Mouse (Mus musculus) megakaryocyte progenitor cell, adult 5-6 weeks (primary cell): ENCODE results near the gene St3gal5. TPM values are rescaled to one million over a fixed set of nuclear protein-coding genes. Genes with fewer than 3 reads are reported as not detected.

Source experiments
- ATAC-seq: replicated peaks from 2 replicates; pipeline ENCODE4 v1.8.0; 2016; ENCODE audit warnings: mild to moderate bottlenecking, moderate TSS enrichment, inconsistent platforms; ENCODE audit not compliant: poor library complexity
- total RNA-seq, 2 experiments: library from RNA; stranded (forward) in 1 of 2; stranded (reverse) in 1 of 2; fragments of 157-497, 149-512 nt in 1 of 2; fragments of 200-1000 nt in 1 of 2; gene quantifications; 2 replicates each; pipeline versions ENCODE4 v1.2.3 to v1.2.4; 2015 to 2017

St3gal5 gene
- total RNA-seq, 2 experiments from 2014 or later = 10.1 to 14.6 TPM

DNA sequence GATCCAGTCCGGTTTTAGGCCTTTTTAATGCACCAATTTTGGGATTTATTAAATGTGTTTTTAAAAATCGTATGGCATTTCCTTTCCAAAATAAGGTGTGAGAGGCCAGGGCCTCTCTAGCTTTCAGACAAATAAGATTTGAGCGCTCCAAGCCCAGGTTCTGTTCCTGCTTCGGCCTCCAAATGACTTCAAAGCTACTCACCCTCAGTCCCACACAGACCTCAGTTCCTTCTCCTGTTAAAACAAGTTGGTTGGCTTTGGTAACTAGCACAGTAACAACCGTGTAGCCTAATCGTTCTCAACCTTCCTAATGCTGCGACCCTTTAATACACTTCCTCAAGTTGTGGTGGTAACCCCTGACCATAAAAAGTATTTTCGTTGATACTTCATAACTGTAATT lies 723 bp upstream of the St3gal5 start:
- no peak for ATAC-seq

DNA sequence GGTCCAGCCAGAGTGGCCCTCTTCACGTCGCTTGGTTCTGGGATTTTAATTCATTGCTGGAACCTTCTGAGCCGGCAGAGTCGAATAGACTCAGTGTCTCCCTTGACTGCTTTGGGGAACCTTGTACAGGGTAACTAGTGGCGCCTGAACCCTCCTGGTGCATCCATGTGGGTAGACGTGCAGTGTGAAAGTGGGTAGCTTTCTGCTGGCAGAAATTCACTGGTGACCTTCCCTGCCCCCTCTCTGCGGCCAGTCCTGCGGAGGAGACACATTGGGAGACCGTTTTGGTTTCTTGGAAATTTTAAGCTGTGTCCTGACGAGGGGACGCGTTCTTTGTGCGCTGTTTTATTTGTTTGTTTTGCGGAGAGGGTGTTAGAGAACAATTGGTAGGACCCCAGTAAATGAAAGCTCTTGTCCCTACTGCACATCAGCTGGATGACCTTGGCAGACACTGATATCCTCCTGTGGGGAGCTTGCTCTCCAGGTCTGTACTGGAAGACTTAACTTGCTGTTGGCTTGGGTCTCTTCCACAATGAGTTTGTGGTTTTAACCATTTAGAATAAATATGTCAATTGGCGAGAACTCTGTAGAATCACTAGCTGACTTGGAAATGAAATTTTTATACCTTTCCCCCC lies 746 bp downstream of the St3gal5 start:
- ATAC-seq = no peak

DNA sequence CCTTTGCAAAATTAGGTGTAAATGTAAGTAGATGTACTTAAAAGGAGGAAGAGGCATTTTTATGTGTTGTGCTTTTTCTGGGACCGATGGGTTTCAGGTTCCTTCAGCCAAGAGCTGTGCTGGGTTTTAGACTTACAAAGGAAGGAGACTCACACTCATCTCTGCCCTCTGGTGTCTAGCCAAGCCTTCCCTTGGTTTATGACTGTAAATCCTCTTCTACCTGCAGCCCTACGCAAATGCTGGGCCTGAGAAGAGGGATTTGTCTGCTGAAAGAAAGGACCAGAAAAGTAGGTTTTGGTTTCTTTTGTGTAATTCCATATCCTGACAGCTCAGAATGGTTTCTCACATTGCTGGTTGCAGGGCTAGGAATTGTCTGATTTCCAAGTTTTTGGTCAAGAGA lies 1.3 kb downstream of the St3gal5 start:
- ATAC-seq = no peak

DNA sequence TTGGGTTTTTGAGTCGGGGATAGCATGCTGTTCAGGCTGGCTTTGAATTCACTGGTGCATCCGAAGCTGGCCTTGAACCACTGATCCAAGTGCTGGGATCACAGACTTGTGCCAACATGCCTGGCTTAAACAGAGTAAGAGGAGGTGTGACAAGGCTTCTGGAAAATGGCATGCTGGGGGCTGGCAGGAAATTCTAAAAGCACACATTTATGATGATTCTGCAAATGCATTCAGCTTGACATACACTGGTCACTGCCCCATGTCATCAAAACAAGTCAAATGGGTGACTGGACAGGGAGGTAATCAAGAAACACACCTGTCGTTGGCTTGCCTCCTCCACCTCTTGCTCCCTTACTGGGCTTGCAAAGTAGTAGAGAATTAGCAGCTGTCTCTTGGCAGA lies 1.9 kb downstream of the St3gal5 start:
- ATAC-seq = no peak

DNA sequence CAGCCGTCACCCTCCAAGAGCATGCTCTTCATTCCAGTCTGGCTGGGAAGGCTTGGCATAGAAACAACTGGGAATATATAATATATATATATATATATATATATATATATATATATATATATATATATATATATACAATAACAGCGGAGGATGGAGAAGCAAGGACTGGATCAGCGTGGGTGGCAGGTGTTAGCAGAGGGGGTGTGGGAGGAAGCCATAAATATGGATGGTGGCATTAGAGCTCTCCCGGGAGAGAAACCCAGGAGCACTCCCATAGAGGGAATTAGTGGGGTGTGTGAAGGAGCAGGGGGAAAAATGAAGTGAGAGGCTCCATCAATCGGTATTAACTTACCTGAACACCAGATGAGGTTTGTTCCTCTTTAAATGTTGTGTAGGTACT lies 2.8 kb downstream of the St3gal5 start:
- ATAC-seq = no peak

DNA sequence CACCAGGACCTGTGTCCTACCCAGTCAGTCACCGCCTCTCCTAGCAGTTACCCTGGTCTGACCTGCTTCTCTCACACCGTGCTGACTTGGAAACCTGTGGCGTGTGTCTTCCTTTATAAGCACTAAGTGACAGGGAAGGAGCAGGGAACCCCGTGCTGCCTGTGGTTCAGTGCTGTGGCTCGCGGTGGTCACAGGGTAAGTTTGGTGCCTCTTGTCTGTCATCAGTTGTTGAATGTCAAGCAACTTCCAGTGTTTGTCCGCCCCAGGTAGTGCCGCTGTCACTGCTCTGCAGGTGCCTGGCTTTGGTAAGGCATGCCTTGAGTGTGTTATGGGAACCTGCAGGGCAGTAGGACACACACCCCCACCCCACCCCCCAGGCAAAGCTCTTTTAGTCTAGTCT lies 3.5 kb downstream of the St3gal5 start:
- ATAC-seq = no peak

DNA sequence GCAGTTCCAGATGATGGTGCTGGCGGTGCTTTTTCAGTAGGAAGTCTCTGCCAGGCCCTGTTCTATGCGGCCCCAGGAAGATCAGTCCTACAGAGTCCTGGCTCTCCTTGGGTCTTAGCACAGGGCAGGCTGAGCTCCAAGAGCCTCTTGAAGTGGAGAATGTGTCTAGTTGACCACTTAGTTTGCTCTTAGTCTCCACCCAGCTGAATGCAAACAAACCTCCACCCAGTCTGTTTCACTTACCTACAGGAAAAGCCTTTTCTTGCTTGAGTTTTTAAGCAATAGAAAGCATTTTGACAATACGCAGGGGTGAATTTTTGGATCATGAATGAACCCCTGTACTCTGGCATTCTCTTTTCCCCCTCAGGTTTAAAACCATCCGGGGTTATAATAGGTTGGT lies 4.0 kb downstream of the St3gal5 start:
- ATAC-seq = no peak

DNA sequence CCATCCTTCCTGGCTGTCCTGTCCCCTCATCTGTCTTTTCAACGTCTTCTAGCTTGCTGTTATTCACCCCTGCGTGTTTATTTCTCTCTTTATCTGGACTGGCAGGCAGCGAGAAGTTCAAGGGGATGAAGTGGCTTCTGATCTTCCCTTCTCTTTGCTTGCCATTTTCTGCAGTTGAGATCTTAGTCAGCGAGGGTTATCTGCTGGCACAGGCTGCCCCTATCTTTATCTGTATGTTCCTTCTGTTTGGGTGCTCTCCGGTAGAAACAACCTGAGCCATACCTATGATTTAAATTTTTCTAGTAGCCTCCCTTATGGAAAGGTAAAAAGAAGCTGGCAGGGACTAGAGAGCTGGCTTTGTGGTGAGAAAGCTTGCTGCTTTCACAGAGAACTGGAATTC lies 4.7 kb downstream of the St3gal5 start:
- ATAC-seq = peak; percentile 44

DNA sequence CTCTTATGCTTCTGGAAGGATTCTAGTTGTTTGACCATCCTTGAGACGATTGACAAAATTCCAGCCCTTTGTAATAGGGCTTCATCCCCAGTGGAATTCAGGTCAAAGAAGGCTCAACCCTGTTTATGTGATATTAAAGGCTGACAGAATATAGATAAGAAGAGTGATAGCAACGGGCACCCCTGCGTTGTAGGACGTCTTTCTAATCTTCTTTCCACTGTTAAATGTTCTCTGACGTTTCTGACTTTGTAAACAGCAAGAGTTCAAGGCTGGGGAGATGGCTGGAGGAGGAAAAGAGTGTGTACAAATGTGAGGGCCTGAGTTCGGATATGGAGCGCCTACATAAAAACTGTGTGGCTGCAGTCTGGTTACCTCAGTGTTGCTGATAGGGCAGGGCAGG lies 7.1 kb downstream of the St3gal5 start:
- peak; percentile 13 for ATAC-seq

DNA sequence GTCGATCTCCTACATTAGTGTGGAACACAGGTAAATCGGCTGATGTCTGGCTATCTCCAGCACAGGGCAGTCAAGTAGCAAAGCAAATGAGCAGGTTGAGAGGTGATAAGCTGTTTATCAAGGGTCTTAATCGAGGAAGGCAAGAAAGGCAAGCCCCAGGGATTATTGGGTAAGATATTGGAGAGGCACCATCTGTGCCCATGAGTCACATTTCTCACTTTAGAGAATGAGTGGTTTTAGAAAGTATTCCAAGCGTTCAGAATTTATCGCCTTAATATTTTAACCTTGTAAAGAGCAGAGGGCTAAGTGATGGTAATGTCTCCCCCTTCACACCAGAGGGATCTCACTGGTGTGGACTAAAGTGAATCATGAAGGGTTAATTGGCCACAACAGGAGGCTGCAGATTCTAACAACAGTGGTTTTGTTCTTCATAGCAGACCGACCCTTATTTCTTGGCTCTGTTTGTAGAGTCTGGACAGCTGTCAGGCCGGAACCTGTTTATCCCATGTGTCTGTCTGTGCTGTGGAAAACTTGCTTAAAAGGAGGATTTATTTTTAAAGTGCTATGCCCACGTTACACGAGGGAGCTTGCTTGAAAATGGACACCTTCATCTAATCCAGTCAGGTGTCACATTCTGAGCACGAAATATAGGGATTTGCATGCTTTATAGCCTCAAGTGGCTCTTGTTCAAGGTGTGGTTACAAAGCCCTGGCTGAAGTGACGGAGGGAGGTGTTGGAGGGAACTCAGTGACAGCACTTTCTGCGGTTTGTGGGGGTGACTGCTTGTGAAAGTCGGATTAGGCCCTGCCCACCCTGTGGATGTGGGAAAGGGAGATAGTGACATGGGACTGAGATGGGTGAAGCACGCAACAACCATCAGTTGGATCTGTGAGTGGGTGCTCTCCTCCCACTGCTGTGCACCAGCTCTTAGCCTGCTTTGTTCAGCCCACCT lies 11.8 kb downstream of the St3gal5 start:
- ATAC-seq = peak; percentile 80

DNA sequence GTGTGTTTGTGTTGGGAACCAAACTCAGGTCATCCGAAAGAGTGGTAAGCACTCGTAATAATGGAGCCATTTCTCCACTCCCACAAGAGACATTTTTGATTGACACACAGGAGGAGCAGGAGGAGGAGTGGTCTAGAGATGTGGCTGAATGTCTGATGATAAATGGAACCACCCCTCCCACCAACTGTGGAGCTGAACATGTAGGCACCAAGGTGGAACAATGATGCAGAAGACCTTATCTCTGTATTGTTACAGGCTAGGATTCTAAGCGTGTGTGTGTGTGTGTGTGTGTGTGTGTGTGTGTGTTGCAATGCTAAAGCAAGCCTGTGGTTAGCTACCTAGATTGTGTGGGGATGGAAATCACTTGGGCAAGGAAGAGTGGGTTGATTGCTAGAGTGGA lies 13.2 kb downstream of the St3gal5 start:
- ATAC-seq = peak; percentile 66

DNA sequence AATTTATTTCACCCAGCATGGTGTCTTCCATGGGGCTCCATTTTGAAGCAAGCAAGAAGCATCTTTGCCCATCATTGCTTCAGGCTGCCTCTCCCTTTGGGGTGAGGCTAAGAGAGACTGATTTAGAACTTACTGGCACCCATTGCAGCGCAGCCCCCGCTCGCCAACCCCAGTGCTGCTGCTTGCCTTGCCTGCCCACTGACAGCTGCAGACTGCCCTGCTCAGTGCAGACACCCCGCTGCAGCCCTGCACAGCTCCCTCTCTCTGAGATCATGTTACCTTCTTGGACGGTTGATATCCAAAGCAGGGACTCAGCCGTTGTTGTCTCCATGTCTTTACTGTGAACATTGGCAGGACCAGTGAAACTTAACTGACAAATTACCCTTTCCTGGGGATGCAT lies 15.2 kb downstream of the St3gal5 start:
- ATAC-seq = no peak

DNA sequence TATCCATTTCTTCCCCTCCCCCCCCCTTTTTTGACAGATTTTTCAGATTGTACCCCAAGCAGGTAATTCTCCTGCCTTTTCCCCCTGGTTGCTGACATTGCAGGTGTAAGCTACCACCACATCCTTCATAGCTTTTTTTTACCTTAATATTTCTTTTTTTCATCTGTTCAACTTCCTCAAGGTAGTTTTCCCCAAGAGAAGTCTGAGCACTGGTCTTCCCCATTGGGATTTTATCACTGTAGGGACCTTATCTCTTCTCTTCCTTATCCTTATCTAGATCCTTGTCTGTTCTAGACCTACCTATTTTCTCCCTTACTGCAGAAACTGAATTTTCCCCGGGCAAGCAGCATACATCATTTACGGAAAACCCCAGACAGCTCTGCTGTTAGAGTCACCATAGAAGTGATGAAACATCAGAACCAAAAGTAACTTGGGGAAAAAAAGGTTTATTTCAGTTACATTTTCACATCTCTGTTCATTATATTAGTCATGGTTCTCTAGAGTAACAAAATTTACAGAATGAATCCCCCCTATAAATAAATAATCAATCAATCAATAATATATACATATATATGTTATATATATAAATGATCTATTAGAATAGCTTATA lies 15.8 kb downstream of the St3gal5 start:
- no peak for ATAC-seq

DNA sequence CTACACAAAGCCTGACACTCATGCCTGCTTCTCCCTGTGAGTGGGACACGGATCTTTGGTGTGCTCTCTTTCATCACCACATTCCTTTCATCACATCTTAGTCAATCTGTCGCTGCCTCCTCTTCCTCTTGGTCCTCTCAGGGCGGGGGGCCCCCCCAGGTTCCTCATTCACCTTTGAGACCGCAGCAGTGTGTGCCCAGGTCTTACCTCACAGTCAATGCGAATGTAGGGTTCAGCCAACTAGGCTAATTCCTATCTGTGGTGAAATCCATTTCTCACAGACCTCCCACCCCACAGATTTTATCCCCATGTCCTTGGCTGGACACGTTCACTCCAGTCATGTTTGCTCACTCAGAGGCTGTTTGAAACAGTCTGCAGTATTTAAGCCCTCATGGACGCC lies 17.5 kb downstream of the St3gal5 start:
- ATAC-seq = peak; percentile 43

DNA sequence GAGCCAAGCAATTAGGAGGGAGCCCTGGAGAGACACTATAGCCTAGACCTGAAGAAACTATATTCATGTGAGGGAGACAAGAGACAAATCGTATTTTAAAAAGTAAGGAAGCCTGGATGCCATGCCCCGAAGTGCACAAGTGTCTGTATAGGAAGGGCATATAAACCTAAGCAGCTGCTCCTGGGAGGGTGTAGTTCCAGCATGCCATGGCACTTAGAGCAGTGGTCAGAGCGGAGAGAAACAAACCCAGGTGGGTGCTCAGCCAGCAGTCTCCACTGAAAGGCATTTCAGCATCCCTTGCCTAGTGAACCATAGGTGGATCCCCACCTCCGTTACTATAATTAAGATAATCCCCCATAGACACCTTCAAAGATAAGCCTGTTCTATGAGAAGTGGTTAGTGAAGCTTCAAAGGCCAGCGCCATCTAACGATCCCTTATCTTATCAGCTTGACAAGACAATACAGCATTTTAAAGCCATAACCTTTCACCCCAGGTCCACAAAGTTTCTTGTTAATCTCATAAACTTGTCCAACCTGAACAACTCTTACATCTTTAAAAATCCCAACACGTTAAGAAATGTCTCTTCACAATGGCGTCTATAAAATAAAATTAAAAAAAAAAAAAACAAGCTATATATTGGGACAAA lies 20.1 kb downstream of the St3gal5 start:
- no peak for ATAC-seq

DNA sequence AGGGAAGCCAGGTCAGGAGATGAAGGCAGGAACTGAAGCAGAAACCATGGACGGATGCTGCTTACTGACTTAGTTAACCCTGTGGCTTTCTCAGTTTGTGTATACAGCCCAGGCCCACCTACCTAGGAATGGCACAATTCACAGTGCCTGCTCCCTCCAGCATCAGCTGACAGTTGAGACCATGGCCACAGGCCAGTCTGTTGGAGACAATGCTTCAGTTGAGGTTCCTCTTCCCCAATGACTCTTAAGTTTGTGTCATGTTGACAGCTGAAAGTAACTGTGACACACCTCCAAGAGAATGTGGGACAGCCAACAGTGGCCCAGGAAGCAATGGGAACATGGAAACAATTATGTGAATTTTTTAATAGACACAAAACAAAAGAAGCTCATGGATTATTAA lies 22.5 kb downstream of the St3gal5 start:
- peak; percentile 70 for ATAC-seq

DNA sequence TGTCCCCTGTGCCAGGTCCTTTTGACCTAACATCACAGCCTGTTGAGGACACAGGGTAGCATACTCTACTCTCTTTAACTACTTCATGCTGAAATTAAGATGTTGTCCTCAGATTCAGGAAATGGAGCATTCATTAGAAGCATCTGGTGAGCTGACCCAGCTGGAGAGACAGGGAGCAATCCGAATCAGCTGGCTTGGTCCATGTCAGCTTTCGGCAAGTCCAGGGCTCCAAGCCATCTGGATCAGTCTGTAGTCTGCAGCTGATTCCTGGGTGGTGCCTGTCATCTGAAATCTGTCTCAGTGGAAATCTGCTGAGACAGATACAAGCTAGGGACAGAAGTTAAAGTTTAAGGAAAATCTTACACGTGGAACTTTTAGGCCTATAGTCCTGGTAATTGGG lies 23.9 kb downstream of the St3gal5 start:
- ATAC-seq = no peak

DNA sequence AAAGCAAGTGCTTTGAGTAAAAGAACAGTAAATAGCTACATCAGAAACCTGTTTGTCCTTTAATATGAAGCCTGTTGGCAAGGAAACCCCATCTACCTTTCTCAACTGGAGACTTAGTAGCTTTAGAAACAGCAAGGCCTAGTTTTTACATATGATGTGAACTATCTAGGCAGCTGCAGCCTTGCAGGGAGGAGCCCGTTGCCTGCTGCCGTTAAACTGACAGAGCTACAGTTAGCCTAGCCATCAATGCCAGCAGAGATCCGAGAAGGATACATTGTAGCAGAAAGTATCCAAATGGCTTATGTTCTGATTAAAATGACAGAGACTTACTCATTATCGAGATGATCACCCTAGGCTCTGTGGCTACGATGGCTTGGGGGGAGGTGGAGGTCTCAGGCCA lies 25.1 kb downstream of the St3gal5 start:
- ATAC-seq = peak; percentile 35; the same call in 1 of the 2 replicates

DNA sequence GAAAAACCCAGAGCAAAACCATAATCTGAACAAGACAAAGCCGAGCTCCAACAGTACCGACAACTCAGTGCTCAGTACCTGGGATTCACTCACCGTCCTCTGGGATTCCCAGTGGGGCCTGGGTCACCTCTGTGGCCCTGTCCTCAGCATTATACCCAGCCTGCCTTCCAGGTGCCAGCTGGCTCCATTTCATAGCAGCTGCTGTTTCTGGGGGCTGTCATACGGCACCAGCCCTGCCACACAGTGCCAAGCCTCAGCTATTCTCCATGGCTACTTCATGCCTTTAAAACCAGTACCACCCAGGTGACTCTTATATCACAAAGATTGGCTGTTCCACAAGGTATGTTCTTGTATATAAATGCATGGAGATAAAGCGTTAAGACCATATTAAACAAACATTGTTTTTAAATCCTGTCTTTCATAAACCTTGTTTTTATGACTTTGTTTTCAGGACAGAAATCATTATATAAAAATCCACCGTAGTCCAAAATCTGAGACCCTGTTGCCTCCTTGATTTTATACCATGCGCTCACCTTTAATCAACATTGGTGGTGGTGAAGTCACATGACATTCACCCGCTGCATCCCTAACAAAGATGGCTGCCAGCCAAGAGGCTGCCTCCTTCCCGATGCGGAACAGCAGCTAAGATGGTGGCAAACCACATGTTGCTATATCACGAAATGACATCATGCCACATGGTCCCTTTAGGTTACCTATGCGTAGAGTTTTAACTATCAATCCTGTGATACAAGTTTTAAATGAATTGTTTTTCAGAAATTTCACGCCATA lies 27.1 kb downstream of the St3gal5 start:
- ATAC-seq = no peak

DNA sequence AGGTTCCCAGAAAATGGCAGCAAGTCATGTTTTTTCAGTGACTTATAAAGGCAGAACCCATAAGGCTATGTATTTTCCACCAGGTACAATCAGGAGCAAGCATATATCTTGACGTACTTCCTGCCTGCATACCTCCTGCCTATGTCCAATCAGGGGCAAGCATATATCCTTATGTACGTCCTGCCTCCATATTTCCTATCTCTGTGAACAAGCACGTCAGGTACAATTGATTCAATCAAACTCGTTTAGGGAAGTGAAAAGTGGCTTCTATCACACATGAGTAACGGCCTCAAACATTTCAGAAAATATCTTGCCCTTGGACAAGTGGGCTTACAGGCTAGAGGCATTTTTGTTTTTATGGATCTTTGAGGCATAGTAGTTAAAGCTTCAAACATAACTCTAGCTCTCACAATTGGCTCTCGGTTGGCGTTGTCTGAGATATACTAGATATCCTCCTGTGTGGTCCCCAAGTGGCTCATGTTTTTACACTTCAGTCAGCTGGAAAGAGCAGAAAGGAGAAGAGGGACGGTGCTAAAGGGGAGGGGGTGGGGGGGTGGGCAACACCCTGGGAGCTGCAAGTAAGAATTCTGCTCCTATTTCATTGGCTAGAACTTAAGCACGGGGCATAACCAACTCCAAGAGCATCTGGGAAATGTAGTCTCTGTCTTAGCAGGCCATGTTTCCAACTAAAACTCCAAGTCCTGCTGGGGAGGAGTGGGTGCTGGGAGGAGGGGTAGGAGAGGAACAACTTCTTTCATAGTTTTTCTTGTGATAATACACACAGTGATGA lies 28.9 kb downstream of the St3gal5 start:
- ATAC-seq = no peak
